Comparison of ENCODE assay signal across 8 mouse cellular contexts in genomic region chr6:48537105-48537954, GRCm38 (mm10). TPM values are rescaled to one million over a fixed set of nuclear protein-coding genes. Genes with fewer than 3 reads are reported as not detected.
DNase-seq lines count a peak whose midpoint lies in the region; ATAC-seq lines count a peak whose summit lies in the region.

Gene Atp6v0e2, plus strand, starts transcription at chr6:48537615.

- peak within 1 kb of the TSS; percentile 94 for H3K9ac ChIP-seq in hindbrain, embryonic 16.5 days (ENCODE audit: low read depth, low read length)
- peak within 1 kb of the TSS; percentile 53 for H3K9ac ChIP-seq in lung, embryonic 16.5 days (ENCODE audit: low read length)

- peak; percentile 64 for DNase-seq in adipocyte (ENCODE audit: low spot score)
- DNase-seq in cerebellum, postnatal 4 days (ENCODE audit: low spot score in 2 of 2): peak; percentile 81 to 89
- DNase-seq in gastrocnemius, adult 8-10 months (ENCODE audit: low spot score in 2 of 2): peak; percentile 58 to 82
- DNase-seq in layer of hippocampus, postnatal 25 days (ENCODE audit: extremely low spot score in 1 of 2, low spot score in 1 of 2): peak; percentile 83 to 88
- peak; percentile 88 for DNase-seq in retina, postnatal 7 days (ENCODE audit: low read depth, low spot score)
- no peak for DNase-seq in spleen, adult 12 weeks (ENCODE audit: low spot score)

- H3K4me3 ChIP-seq in hindbrain, embryonic 16.5 days (ENCODE audit: low read length): peak within 1 kb of the TSS; percentile 77
- H3K4me3 ChIP-seq in lung, embryonic 16.5 days (ENCODE audit: low read length): peak within 1 kb of the TSS; percentile 38

- H3K4me1 ChIP-seq in hindbrain, embryonic 16.5 days (ENCODE audit: control insufficient read depth, insufficient read depth, low read depth, low read length): peaks cover 24% of the 10 kb centered on the region
- peaks cover 12% of the 10 kb centered on the region for H3K4me1 ChIP-seq in lung, embryonic 16.5 days (replicated peaks; ENCODE audit: control insufficient read depth, insufficient read depth, low read length)

- ATAC-seq in hindbrain, embryonic 16.5 days: peak; percentile 96
- peak; percentile 66 for ATAC-seq in lung, embryonic 16.5 days (ENCODE audit: low read depth)

- no peaks in the 10 kb centered on the region for H3K9me3 ChIP-seq in hindbrain, embryonic 16.5 days (ENCODE audit: control insufficient read depth, low read length)
- no peaks in the 10 kb centered on the region for H3K9me3 ChIP-seq in lung, embryonic 16.5 days (ENCODE audit: control insufficient read depth, low read length)

- 3% methylated on average over 38 of the region's 38 CpGs for WGBS in hindbrain, embryonic 16.5 days
- WGBS in lung, embryonic 16.5 days: 7% methylated on average over 38 of the region's 38 CpGs

- peak within 1 kb of the TSS; percentile 87 for H3K27ac ChIP-seq in hindbrain, embryonic 16.5 days (ENCODE audit: low read depth, low read length)
- H3K27ac ChIP-seq in lung, embryonic 16.5 days (ENCODE audit: low read length): no peak within 1 kb of the TSS

- H3K36me3 ChIP-seq in hindbrain, embryonic 16.5 days (ENCODE audit: control insufficient read depth, insufficient read depth, low read length): peaks cover 18% of the 10 kb centered on the region
- no peaks in the 10 kb centered on the region for H3K36me3 ChIP-seq in lung, embryonic 16.5 days (ENCODE audit: control insufficient read depth, insufficient read depth, low read length)

- no peaks in the 10 kb centered on the region for H3K27me3 ChIP-seq in hindbrain, embryonic 16.5 days (replicated peaks; ENCODE audit: control insufficient read depth, insufficient read depth, low read length)
- no peaks in the 10 kb centered on the region for H3K27me3 ChIP-seq in lung, embryonic 16.5 days (ENCODE audit: control insufficient read depth, insufficient read depth, low read depth, low read length)

- peak within 1 kb of the TSS; percentile 87 for H3K4me2 ChIP-seq in hindbrain, embryonic 16.5 days (ENCODE audit: low read length)
- peak within 1 kb of the TSS; percentile 60 for H3K4me2 ChIP-seq in lung, embryonic 16.5 days (ENCODE audit: low read depth, low read length)

RNA-seq across cellular contexts. Expression of gene Atp6v0e2, which starts in this region (rescaled TPM):
- 10 to 100 TPM; 41.6 to 49.2 (median 43.6) TPM for total RNA-seq in gastrocnemius, adult 8-10 months (2022)
- 358 and 389 TPM in 2 replicates for polyA plus RNA-seq in hindbrain, embryonic 16.5 days (2015; fragmentation: Nextera tagmentation; extraction: Ambion mirVana)
- total RNA-seq in layer of hippocampus, postnatal 25 days (2021): 100 to 1,000 TPM; 454 to 498 TPM
- polyA plus RNA-seq in lung, embryonic 16.5 days (2015; fragmentation: Nextera tagmentation; extraction: Ambion mirVana): 9.7 and 11.8 TPM in 2 replicates

Comparison
In these comparisons a context has a peak if more than half of its experiments do, and no peak if none do; other contexts are left out.
1. RNA of gene Atp6v0e2 (total RNA-seq): 454 to 498 TPM in layer of hippocampus, postnatal 25 days; 41.6 to 49.2 TPM in gastrocnemius, adult 8-10 months; every median in the first group is over 4 times any median in the second.
2. RNA of gene Atp6v0e2 (polyA plus RNA-seq): 358 to 389 TPM in hindbrain, embryonic 16.5 days; 9.7 to 11.8 TPM in lung, embryonic 16.5 days; every median in the first group is over 10 times any median in the second.